Mouse (Mus musculus) small intestine, adult 2 months (tissue): ENCODE data around the gene Kif2c.

ENCODE experiments used
- CTCF ChIP-seq: fragments of 200-500 bp; IDR thresholded peaks from 2 replicates; pipeline ENCODE4 v1.5.1; 2012; ENCODE audit warnings: low read depth, mild to moderate bottlenecking, control low read depth, inconsistent platforms, low read length, moderate library complexity, mixed read lengths; ENCODE audit not compliant: insufficient replicate concordance, insufficient read length; ENCODE audit errors: extremely low read depth
- POLR2A ChIP-seq: fragments of 200-500 bp; IDR thresholded peaks from 2 replicates; pipeline ENCODE4 v1.6.1; 2012; ENCODE audit warnings: low read depth, mild to moderate bottlenecking, control low read depth, inconsistent platforms, low read length, moderate library complexity

DNA sequence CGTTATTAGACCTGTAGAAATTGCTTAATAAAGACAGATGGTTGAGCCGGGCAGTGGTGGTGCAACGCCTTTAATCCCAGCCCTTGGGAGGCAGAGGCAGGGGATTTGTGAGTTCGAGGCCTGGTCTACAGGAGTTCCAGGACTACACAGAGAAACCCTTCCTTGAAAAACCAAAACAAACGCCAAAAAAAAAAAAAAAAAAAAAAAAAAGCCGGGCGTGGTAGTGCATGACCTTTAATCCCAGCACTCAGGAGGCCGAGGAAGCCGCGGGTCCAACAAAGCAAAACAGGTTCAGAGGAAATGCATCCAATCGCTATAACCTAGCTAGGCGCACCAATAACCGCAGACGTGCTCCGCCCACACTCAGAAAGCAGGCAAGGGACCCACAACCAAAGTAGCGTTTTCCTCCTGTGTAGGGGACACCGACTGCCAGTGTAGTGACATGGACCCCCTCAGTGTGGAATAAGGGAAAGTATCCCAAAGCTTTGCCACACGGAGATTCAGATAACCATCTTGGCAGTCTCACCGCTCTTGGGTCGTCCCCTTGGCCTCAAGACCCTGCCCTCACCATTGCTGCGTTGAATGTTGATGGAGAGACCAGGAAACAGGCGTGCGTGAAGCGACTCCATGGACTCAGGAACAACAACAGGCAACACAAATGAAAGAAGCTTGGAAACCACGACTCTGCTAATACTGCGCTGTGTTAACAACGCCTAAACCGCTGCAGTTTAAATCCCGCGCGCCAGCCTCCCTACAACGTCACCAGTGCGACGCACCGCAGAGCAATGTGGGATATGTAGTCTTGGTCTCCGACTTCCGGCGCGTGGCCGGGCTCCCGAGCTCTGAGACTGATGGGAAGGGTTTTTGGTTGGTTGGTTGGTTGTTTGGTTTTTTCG, at the start of gene Kif2c:
- TF ChIP-seq CTCF (no peak), POLR2A (0 out of 2 replicates have a peak, but pooled peaks have one; percentile 22)
